Mouse (Mus musculus) C2C12 (cell line): ENCODE measurements around the gene Dnajc25. TPM values are rescaled to one million over a fixed set of nuclear protein-coding genes. Genes with fewer than 3 reads are reported as not detected.

Experiments
- H3K27me3 ChIP-seq: one replicate; pipeline ENCODE4 v1.6.1; 2011; ENCODE audit not compliant: control insufficient read depth, insufficient read depth, insufficient read length
- H3K36me3 ChIP-seq: one replicate; pipeline ENCODE4 v1.6.1; 2011; ENCODE audit not compliant: control insufficient read depth, insufficient read depth
- H3K4me3 ChIP-seq: one replicate; pipeline ENCODE4 v1.5.1; 2011; ENCODE audit warnings: mild to moderate bottlenecking, control low read depth; ENCODE audit not compliant: poor library complexity, insufficient read depth, severe bottlenecking
- H3K79me2 ChIP-seq: one replicate; pipeline ENCODE4 v1.6.1; 2011; ENCODE audit not compliant: control insufficient read depth, insufficient read depth
- H3K79me3 ChIP-seq: one replicate; pipeline ENCODE4 v1.6.1; 2011; ENCODE audit warnings: low read depth, control low read depth
- H3ac ChIP-seq: one replicate; pipeline ENCODE3; 2011; ENCODE audit warnings: low read depth; ENCODE audit not compliant: control insufficient read depth, insufficient read length
- CEBPB ChIP-seq: IDR thresholded peaks from one replicate; pipeline ENCODE4 v1.6.1; 2011; ENCODE audit warnings: low read depth, mild to moderate bottlenecking, control low read depth, moderate library complexity
- CTCF ChIP-seq: IDR thresholded peaks from one replicate; pipeline ENCODE4 v1.5.1; 2011; ENCODE audit not compliant: control insufficient read depth, insufficient read depth, insufficient read length
- FOSL1 ChIP-seq: IDR thresholded peaks from one replicate; pipeline ENCODE4 v1.8.0; 2011; ENCODE audit warnings: mild to moderate bottlenecking, low read length; ENCODE audit not compliant: poor library complexity, insufficient read depth, severe bottlenecking
- MAX ChIP-seq: IDR thresholded peaks from one replicate; pipeline ENCODE4 v1.6.1; 2011; ENCODE audit warnings: mild to moderate bottlenecking, control low read depth
- MYOD1 ChIP-seq: IDR thresholded peaks from one replicate; pipeline ENCODE4 v1.6.1; 2011; ENCODE audit warnings: low read depth; ENCODE audit not compliant: control insufficient read depth, insufficient read length
- MYOG ChIP-seq: IDR thresholded peaks from one replicate; pipeline ENCODE4 v1.6.1; 2011; ENCODE audit not compliant: control insufficient read depth, insufficient read length; ENCODE audit errors: extremely low read depth
- USF1 ChIP-seq: IDR thresholded peaks from one replicate; pipeline ENCODE4 v1.6.1; 2011; ENCODE audit warnings: low read depth, mild to moderate bottlenecking, control low read depth, moderate library complexity
- polyA plus RNA-seq: library from polyadenylated mRNA; unstranded; fragments of >200 nt; fragmentation: generic; extraction: Trizol; gene quantifications from one replicate; pipeline ENCODE4 v1.2.1, GENCODE M21; 2012; ENCODE audit warnings: missing spikeins

Dnajc25 gene
- polyA plus RNA-seq, 1 experiment, result 7.4 TPM

DNA sequence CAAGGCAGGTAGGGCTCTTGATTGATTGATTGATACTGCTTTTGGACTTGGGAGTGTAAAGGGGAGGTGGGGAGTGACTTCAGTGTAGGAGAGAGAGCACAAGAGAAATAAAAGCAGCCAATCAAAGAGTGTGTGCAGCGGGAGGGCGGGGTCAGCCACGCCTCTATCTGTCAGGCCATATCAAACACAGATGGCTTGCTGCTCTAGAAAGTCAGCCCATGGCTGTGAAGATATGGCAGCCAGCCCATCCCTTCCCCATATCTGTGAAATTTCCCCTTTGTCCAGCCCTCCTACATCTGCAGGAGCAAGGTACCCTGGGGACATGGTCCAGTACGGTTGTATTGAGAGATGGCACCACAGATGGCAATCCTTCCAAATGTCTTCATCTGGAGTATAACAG, 24.2 kb upstream of the Dnajc25 start:
- peaks cover 25% of the 10 kb centered on the region for H3K36me3 ChIP-seq
- H3K79me2 ChIP-seq, result no peaks in the 10 kb centered on the region
- no peaks in the 10 kb centered on the region for H3K27me3 ChIP-seq
- no peak for TF ChIP-seq MAX
- TF ChIP-seq MYOG, result no peak
- TF ChIP-seq CTCF, result no peak
- TF ChIP-seq FOSL1, result no peak
- no peak for TF ChIP-seq USF1
- no peak for TF ChIP-seq MYOD1
- no peak for TF ChIP-seq CEBPB
- no peak overlapping the region for H3K4me3 ChIP-seq
- no peak overlapping the region for H3ac ChIP-seq
- no peaks in the 10 kb centered on the region for H3K79me3 ChIP-seq

DNA sequence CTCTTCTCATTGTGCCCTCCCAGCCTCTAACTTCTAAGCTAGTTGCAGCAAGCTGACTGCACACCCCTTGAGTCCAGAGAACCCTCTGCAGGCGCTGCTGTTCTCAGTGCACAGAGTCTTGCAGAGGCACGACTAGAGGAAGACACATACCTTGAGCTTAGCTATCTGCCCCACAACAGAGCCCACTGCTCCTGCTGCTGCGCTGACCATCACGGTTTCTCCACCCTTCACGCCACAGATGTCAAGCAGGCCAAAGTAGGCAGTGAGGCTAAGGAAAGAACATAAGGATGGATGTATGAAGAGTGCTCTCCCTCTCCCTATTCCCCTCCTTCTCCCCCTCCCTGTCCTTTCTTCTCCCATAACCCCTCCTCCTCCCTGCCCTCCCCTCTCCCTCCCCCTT, 19.2 kb upstream of the Dnajc25 start:
- peaks cover 30% of the 10 kb centered on the region for H3K36me3 ChIP-seq
- TF ChIP-seq CTCF (no peak), MYOD1 (no peak), FOSL1 (no peak), USF1 (no peak), CEBPB (no peak), MAX (no peak), MYOG (no peak)
- H3K79me2 ChIP-seq, result no peaks in the 10 kb centered on the region
- H3K79me3 ChIP-seq, result no peaks in the 10 kb centered on the region
- H3ac ChIP-seq, result no peak overlapping the region
- H3K4me3 ChIP-seq, result no peak overlapping the region
- no peaks in the 10 kb centered on the region for H3K27me3 ChIP-seq

DNA sequence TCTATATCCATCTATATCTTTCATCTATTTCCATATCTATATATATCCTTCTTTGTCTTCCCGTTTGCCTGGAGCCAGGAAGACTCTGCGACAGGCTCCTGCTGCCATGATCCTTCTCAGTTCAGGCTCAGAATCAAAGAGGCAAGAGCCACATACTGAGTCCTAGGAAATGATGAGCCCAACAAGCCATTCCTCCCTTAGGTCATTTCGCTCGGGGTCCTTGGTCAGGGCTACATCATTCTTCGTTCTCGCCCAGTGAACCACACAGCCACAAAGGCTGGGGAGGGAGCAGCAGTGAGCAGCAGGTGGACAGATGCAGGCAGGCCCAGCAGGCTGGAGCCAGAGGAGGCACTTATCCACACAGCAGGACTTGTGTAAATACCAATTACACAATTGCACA, 13.4 kb upstream of the Dnajc25 start:
- no peak overlapping the region for H3ac ChIP-seq
- no peaks in the 10 kb centered on the region for H3K27me3 ChIP-seq
- H3K4me3 ChIP-seq, result no peak overlapping the region
- no peaks in the 10 kb centered on the region for H3K79me2 ChIP-seq
- H3K79me3 ChIP-seq, result no peaks in the 10 kb centered on the region
- no peak for TF ChIP-seq MYOG
- no peak for TF ChIP-seq MYOD1
- no peak for TF ChIP-seq MAX
- TF ChIP-seq CTCF, result no peak
- no peak for TF ChIP-seq FOSL1
- no peak for TF ChIP-seq USF1
- TF ChIP-seq CEBPB, result no peak
- peaks cover 8% of the 10 kb centered on the region for H3K36me3 ChIP-seq

DNA sequence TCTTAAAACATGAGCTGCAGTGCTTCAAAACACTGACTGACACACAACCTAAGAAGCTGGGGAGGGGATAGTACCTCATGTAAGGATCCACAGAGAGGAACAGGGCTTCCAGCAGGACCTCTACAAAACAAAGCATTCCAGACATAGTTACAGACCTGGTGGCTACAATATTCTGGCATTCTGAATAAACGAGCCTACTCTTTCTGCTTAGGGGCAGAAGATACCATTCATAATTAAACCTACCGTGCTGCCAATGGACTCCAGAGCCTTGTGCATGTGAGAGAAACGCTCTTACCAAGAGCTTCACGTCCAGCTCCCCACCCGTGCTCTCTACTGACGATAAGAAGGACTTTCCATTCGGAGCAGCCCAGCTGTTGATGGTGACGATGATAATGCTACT, 12.1 kb upstream of the Dnajc25 start:
- no peak overlapping the region for H3ac ChIP-seq
- no peaks in the 10 kb centered on the region for H3K27me3 ChIP-seq
- TF ChIP-seq USF1 (no peak), MYOD1 (no peak), MYOG (no peak)
- H3K36me3 ChIP-seq, result peaks cover 5% of the 10 kb centered on the region
- no peaks in the 10 kb centered on the region for H3K79me3 ChIP-seq
- H3K4me3 ChIP-seq, result no peak overlapping the region
- H3K79me2 ChIP-seq, result no peaks in the 10 kb centered on the region

DNA sequence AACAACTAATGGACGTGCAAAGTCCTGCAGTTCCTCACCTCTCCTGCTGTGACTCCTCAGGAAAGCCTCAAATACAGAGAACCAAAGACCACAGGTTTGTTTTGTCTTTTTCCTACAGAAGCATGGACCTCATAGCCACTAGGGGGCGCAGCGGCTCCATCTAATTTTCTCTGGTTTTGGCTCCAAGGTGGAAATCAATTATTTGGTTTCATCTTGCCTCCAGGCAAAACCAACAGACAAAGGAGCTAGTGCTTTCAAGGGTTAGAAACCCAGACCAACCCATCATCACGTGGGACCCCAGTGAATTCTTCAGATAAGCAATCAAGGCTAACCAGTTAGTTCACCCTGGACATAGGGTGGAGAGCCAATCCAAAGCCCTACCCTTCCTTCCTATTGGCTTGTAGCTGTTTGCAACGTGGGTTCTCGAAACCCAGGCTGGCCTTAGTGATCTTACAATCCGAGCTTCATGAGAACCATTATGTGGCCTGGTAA, 9.7 kb upstream of the Dnajc25 start:
- TF ChIP-seq CTCF (peak; percentile 51), MYOG (no peak)
- H3ac ChIP-seq, result no peak overlapping the region
- peak overlapping the region; percentile 6 for H3K4me3 ChIP-seq
- H3K27me3 ChIP-seq, result no peaks in the 10 kb centered on the region
- peaks cover 4% of the 10 kb centered on the region for H3K36me3 ChIP-seq
- H3K79me3 ChIP-seq, result no peaks in the 10 kb centered on the region
- no peaks in the 10 kb centered on the region for H3K79me2 ChIP-seq

DNA sequence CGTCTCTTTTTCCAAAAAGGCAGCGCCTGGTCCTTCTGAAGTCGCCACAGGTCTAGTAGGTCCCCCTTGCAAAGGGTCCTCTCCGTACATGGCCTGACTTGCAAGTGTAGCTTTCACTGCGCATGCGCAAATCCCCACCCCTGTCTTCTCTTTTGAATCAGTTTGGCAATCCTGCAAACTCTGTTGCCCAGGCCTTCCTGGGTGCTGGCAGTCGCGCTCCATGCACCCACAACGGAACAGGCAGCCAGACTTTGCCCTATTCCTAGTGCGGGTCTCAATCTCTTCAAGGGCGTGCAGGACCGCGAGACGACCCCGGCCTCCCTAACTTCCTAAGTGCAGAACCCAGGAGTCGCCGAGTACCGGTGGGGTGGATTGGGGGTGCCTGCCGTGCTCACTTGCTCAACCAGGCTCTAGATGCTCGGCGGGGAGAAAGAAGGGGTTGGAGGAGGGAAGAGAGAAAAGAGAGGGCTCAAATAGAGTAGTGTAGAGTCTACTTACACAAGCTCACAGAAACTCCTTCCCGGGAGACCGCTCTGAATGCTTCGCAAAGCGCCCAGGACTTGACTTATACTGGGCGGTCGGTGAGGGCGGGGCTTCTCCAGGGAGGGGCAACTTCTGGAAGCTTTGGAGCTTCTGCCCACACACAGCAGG, 8.2 kb upstream of the Dnajc25 start, which contains the start of gene Ptgr1:
Gene Ptgr1, minus strand, starts transcription at position 580 of the 651 bp plus-strand sequence.
- TF ChIP-seq FOSL1 (no peak), MYOG (no peak), CTCF (no peak), MYOD1 (no peak), CEBPB (no peak), USF1 (no peak), MAX (no peak)
- Histone ChIP-seq H3K27me3 (no peaks in the 10 kb centered on the region), H3K79me2 (no peaks in the 10 kb centered on the region), H3K4me3 (peak within 1 kb of the TSS; percentile 50), H3K79me3 (no peaks in the 10 kb centered on the region), H3K36me3 (peaks cover 4% of the 10 kb centered on the region), H3ac (peak within 1 kb of the TSS; percentile 79)
